Mouse (Mus musculus): ENCODE results near the gene Thap12. TPM values are rescaled to one million over a fixed set of nuclear protein-coding genes. Genes with fewer than 3 reads are reported as not detected.
A peak's percentile ranks its signal among the peaks of the same experiment; 100 is the strongest.

Gene Thap12
- total and polyA plus RNA-seq, 2 experiments, result 5.9 to 23.5 TPM

GRCm38 (mm10) chr7:98692761-98693546, 9.9 kb upstream of the Thap12 start:
- Histone ChIP-seq H3K4me3 (ENCODE audit: insufficient read depth, low read depth, low read length) (no peak overlapping the region), H3K27ac (replicated peaks; ENCODE audit: insufficient read depth, low read depth, low read length) (no peak overlapping the region), H3K9ac (ENCODE audit: low read depth, low read length) (no peak overlapping the region), H3K79me2 (ENCODE audit: control insufficient read depth, insufficient read depth, low read length) (no peaks in the 10 kb centered on the region), H3K36me3 (ENCODE audit: control insufficient read depth, insufficient read depth, low read length) (no peaks in the 10 kb centered on the region), H3K4me1 (ENCODE audit: control insufficient read depth, insufficient read depth, low read length) (0 out of 2 replicates have a peak, but pooled peaks cover 2% of the 10 kb centered on the region), H3K27me3 (ENCODE audit: control insufficient read depth, insufficient read depth, low read length) (no peaks in the 10 kb centered on the region)
- no peak for DNase-seq (ENCODE audit: extremely low read depth, low read depth, low spot score)
- WGBS, result 55% methylated on average over 24 of the region's 24 CpGs
- TF ChIP-seq CTCF (IDR thresholded peaks at IDR 0.05; ENCODE audit: low read depth, low read length), result no peak
- no peak for TF ChIP-seq POLR2A (IDR thresholded peaks at IDR 0.05; ENCODE audit: extremely low read depth, insufficient read depth, low read length)

GRCm38 (mm10) chr7:98694046-98694445, 8.9 kb upstream of the Thap12 start:
- Histone ChIP-seq H3K79me2 (ENCODE audit: control insufficient read depth, insufficient read depth, low read length) (no peaks in the 10 kb centered on the region), H3K4me1 (ENCODE audit: control insufficient read depth, insufficient read depth, low read length) (0 out of 2 replicates have a peak, but pooled peaks cover 2% of the 10 kb centered on the region), H3K27me3 (ENCODE audit: control insufficient read depth, insufficient read depth, low read length) (no peaks in the 10 kb centered on the region), H3K4me3 (ENCODE audit: insufficient read depth, low read depth, low read length) (no peak overlapping the region), H3K27ac (replicated peaks; ENCODE audit: insufficient read depth, low read depth, low read length) (no peak overlapping the region), H3K9ac (ENCODE audit: low read depth, low read length) (no peak overlapping the region), H3K36me3 (ENCODE audit: control insufficient read depth, insufficient read depth, low read length) (no peaks in the 10 kb centered on the region)
- TF ChIP-seq CTCF (IDR thresholded peaks at IDR 0.05; ENCODE audit: low read depth, low read length) (no peak), POLR2A (IDR thresholded peaks at IDR 0.05; ENCODE audit: extremely low read depth, insufficient read depth, low read length) (no peak)
- DNase-seq (ENCODE audit: extremely low read depth, low read depth, low spot score), result no peak
- WGBS, result 76% methylated on average over 5 of the region's 5 CpGs

- Histone ChIP-seq H3K27me3 (ENCODE audit: control insufficient read depth, insufficient read depth, low read length) (no peaks in the 10 kb centered on the region), H3K4me3 (ENCODE audit: insufficient read depth, low read depth, low read length) (no peak overlapping the region), H3K4me1 (ENCODE audit: control insufficient read depth, insufficient read depth, low read length) (peaks cover 2% of the 10 kb centered on the region), H3K27ac (replicated peaks; ENCODE audit: insufficient read depth, low read depth, low read length) (no peak overlapping the region), H3K36me3 (ENCODE audit: control insufficient read depth, insufficient read depth, low read length) (no peaks in the 10 kb centered on the region), H3K9ac (ENCODE audit: low read depth, low read length) (no peak overlapping the region), H3K79me2 (ENCODE audit: control insufficient read depth, insufficient read depth, low read length) (no peaks in the 10 kb centered on the region)
- WGBS, result 18% methylated on average over 2 of the region's 2 CpGs
- peak; percentile 38 for DNase-seq (ENCODE audit: extremely low read depth, low read depth, low spot score)
- peak; percentile 48 for TF ChIP-seq CTCF (IDR thresholded peaks at IDR 0.05; ENCODE audit: low read depth, low read length)
- TF ChIP-seq POLR2A (IDR thresholded peaks at IDR 0.05; ENCODE audit: extremely low read depth, insufficient read depth, low read length), result no peak
These were observed 5.4 kb upstream of the Thap12 start for GRCm38 (mm10) chr7:98697496-98697895.

- H3K9ac ChIP-seq (ENCODE audit: low read depth, low read length), result no peak overlapping the region
- DNase-seq (ENCODE audit: extremely low read depth, low read depth, low spot score), result no peak
- H3K4me1 ChIP-seq (ENCODE audit: control insufficient read depth, insufficient read depth, low read length), result peaks cover 2% of the 10 kb centered on the region
- H3K79me2 ChIP-seq (ENCODE audit: control insufficient read depth, insufficient read depth, low read length), result no peaks in the 10 kb centered on the region
- H3K36me3 ChIP-seq (ENCODE audit: control insufficient read depth, insufficient read depth, low read length), result no peaks in the 10 kb centered on the region
- no peak overlapping the region for H3K4me3 ChIP-seq (ENCODE audit: insufficient read depth, low read depth, low read length)
- H3K27ac ChIP-seq (replicated peaks; ENCODE audit: insufficient read depth, low read depth, low read length), result no peak overlapping the region
- 70% methylated on average over 5 of the region's 5 CpGs for WGBS
- no peaks in the 10 kb centered on the region for H3K27me3 ChIP-seq (ENCODE audit: control insufficient read depth, insufficient read depth, low read length)
- TF ChIP-seq POLR2A (IDR thresholded peaks at IDR 0.05; ENCODE audit: extremely low read depth, insufficient read depth, low read length) (no peak), CTCF (IDR thresholded peaks at IDR 0.05; ENCODE audit: low read depth, low read length) (no peak)
These were observed 4.9 kb upstream of the Thap12 start for GRCm38 (mm10) chr7:98698041-98698440.

GRCm38 (mm10) chr7:98698590-98698989, 4.3 kb upstream of the Thap12 start:
- no peaks in the 10 kb centered on the region for H3K27me3 ChIP-seq (ENCODE audit: control insufficient read depth, insufficient read depth, low read length)
- no peak overlapping the region for H3K4me3 ChIP-seq (ENCODE audit: insufficient read depth, low read depth, low read length)
- no peak overlapping the region for H3K27ac ChIP-seq (replicated peaks; ENCODE audit: insufficient read depth, low read depth, low read length)
- H3K79me2 ChIP-seq (ENCODE audit: control insufficient read depth, insufficient read depth, low read length), result peaks cover 3% of the 10 kb centered on the region; the same call in 1 of the 2 replicates
- no peak for DNase-seq (ENCODE audit: extremely low read depth, low read depth, low spot score)
- H3K9ac ChIP-seq (ENCODE audit: low read depth, low read length), result no peak overlapping the region
- WGBS, result 94% methylated on average over 4 of the region's 4 CpGs
- H3K4me1 ChIP-seq (ENCODE audit: control insufficient read depth, insufficient read depth, low read length), result peaks cover 2% of the 10 kb centered on the region
- H3K36me3 ChIP-seq (ENCODE audit: control insufficient read depth, insufficient read depth, low read length), result no peaks in the 10 kb centered on the region
- TF ChIP-seq POLR2A (IDR thresholded peaks at IDR 0.05; ENCODE audit: extremely low read depth, insufficient read depth, low read length) (no peak), CTCF (IDR thresholded peaks at IDR 0.05; ENCODE audit: low read depth, low read length) (no peak)

DNA sequence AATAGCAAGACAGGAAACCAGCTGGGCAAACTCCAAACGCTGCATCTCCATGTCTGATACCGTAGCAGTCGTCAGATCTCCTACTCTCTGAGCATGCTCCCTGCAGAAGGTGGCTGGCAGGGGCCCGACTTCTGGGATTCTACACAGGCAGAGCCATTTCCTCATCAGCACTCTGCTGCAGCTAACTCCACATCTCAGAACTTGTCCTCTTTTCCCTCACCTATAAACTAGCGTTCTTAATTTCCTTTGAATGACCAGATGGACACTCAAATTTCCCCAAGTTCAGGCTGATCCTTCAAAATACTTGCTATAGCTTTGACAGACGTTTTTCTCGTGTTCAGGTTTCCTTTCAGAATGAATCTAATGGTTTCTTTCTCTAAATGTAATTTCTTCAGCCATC, 1.1 kb upstream of the Thap12 start:
- peak overlapping the region; percentile 66; the same call in 1 of the 2 replicates for H3K4me3 ChIP-seq (ENCODE audit: insufficient read depth, low read depth, low read length)
- 8% methylated on average over 7 of the region's 7 CpGs for WGBS
- no peaks in the 10 kb centered on the region for H3K27me3 ChIP-seq (ENCODE audit: control insufficient read depth, insufficient read depth, low read length)
- H3K4me1 ChIP-seq (ENCODE audit: control insufficient read depth, insufficient read depth, low read length), result peaks cover 11% of the 10 kb centered on the region
- H3K79me2 ChIP-seq (ENCODE audit: control insufficient read depth, insufficient read depth, low read length), result peaks cover 16% of the 10 kb centered on the region; the same call in 1 of the 2 replicates
- H3K9ac ChIP-seq (ENCODE audit: low read depth, low read length), result peak overlapping the region; percentile 82; the same call in 1 of the 2 replicates
- DNase-seq (ENCODE audit: extremely low read depth, low read depth, low spot score), result peak; percentile 25
- no peaks in the 10 kb centered on the region for H3K36me3 ChIP-seq (ENCODE audit: control insufficient read depth, insufficient read depth, low read length)
- 0 out of 2 replicates have a peak overlapping the region, but pooled peaks have one; percentile 10 for H3K27ac ChIP-seq (replicated peaks; ENCODE audit: insufficient read depth, low read depth, low read length)
- TF ChIP-seq POLR2A (IDR thresholded peaks at IDR 0.05; ENCODE audit: extremely low read depth, insufficient read depth, low read length) (no peak), CTCF (IDR thresholded peaks at IDR 0.05; ENCODE audit: low read depth, low read length) (no peak)
